Mouse (Mus musculus): Measurements from ENCODE around the gene Ccl25. TPM values are rescaled to one million over a fixed set of nuclear protein-coding genes. Genes with fewer than 3 reads are reported as not detected.
A peak's percentile ranks its signal among the peaks of the same experiment; 100 is the strongest.
"Not testable (repeated sequence)": the region's sequence is repeated elsewhere in the genome, so short reads cannot be mapped to it uniquely, and the experiment has no call there.

Gene Ccl25
- polyA plus RNA-seq, 1 experiment, result 12.7 TPM

DNA sequence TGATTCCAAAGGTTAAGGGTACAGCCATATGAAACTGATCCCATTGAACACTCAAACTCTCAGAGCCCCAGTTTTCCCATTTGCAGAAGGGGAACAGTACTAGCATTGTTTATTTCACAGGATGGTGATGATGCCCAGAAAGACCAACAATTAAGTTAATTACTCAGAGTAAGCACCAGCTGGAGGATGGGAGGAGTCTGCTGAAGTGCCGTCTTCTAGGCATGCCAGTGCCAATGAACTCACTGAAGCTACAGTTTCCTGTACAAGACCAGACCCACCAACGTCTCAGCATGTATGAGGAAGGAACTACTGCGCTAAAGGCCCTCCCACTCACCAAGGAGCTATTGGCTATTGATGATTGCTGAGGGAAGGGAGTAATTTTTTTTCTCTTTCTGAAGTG is 34.4 kb downstream of the Ccl25 start:
- H3K4me3 ChIP-seq (ENCODE audit: insufficient read depth, low read depth, low read length), result no peak overlapping the region
- no peaks in the 10 kb centered on the region for H3K4me1 ChIP-seq (ENCODE audit: control insufficient read depth, insufficient read depth, insufficient read length, low read length)
- H3K27ac ChIP-seq (replicated peaks; ENCODE audit: low read depth, low read length), result no peak overlapping the region

DNA sequence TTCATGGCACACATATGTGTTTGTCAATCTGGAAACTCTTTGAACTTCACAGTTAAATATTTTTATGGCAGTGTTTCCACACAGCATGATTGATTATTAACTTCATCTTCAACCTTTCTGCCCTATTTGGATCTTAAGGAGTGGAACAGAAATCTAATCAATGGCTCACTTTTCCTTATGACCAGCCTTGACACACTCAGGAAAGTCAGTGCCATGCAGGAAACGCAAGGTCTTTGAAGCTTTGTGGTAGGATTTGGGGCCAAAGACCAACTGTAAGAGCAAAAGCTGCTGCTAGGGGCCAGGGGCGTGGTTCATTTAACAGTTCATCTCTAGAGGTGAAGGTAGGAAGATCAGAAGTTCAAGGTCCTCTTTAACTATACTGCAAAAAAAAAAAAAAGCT is 35.9 kb downstream of the Ccl25 start:
- Histone ChIP-seq H3K4me1 (ENCODE audit: control insufficient read depth, insufficient read depth, insufficient read length, low read length) (no peaks in the 10 kb centered on the region), H3K27ac (replicated peaks; ENCODE audit: low read depth, low read length) (no peak overlapping the region), H3K4me3 (ENCODE audit: insufficient read depth, low read depth, low read length) (no peak overlapping the region)

DNA sequence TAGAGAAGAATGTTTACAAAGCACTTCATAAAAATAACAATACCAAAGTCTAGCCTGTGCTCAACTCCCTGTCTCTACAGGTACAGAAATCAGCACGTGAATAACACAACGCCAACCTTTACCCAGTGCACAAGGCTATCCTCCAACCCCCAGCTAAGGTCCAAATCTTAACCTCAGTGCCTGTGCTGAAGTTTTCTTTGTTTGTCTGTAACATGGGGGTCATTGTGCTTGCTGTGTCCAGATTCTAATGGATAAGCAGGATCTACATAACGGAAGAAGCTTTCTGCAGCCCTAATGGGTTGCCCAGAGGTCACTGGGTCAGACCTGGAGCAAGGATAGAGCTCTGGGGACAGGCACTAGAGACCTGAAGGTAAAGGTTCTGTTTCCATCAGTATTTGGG is 41.2 kb downstream of the Ccl25 start:
- H3K4me1 ChIP-seq (ENCODE audit: control insufficient read depth, insufficient read depth, insufficient read length, low read length), result no peaks in the 10 kb centered on the region
- H3K4me3 ChIP-seq (ENCODE audit: insufficient read depth, low read depth, low read length), result no peak overlapping the region
- H3K27ac ChIP-seq (replicated peaks; ENCODE audit: low read depth, low read length), result no peak overlapping the region

GRCm38 (mm10) chr8:4367808-4368207 is 42.8 kb downstream of the Ccl25 start:
- Histone ChIP-seq H3K27ac (replicated peaks; ENCODE audit: low read depth, low read length) (no peak overlapping the region), H3K4me3 (ENCODE audit: insufficient read depth, low read depth, low read length) (no peak overlapping the region)

DNA sequence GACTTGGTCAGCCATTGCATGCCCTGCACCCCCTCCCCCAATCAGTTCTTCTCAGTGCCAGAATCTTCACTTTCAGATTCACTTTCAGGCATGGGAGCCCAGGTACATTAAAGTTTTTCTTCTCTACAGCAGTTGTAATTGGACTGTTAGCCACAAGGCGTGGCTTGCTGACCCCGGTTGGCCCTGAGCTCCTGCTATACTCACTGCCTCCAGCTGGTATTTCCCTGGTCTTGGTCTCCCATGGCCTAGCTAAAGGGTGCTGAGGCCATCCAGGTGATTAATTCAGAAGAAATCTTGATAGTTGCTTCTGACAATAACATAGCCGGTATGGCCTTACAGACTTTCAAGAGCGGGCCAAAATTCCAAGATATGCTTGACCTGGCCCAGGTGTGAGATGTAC is 43.5 kb downstream of the Ccl25 start:
- Histone ChIP-seq H3K27ac (replicated peaks; ENCODE audit: low read depth, low read length) (no peak overlapping the region), H3K4me3 (ENCODE audit: insufficient read depth, low read depth, low read length) (no peak overlapping the region), H3K4me1 (ENCODE audit: control insufficient read depth, insufficient read depth, insufficient read length, low read length) (no peaks in the 10 kb centered on the region)

More at GRCm38 (mm10) chr8:4367808-4368207, 42.8 kb downstream of the Ccl25 start:
- H3K4me1 ChIP-seq (ENCODE audit: control insufficient read depth, insufficient read depth, insufficient read length, low read length), result no peaks in the 10 kb centered on the region

- Histone ChIP-seq H3K4me1 (ENCODE audit: control insufficient read depth, insufficient read depth, insufficient read length, low read length) (no peaks in the 10 kb centered on the region), H3K27ac (replicated peaks; ENCODE audit: low read depth, low read length) (no peak overlapping the region), H3K4me3 (ENCODE audit: insufficient read depth, low read depth, low read length) (no peak overlapping the region)
Measured at GRCm38 (mm10) chr8:4370078-4370477, 45.1 kb downstream of the Ccl25 start.

GRCm38 (mm10) chr8:4372657-4373056 is 47.6 kb downstream of the Ccl25 start:
- Histone ChIP-seq H3K4me1 (ENCODE audit: control insufficient read depth, insufficient read depth, insufficient read length, low read length) (no peaks in the 10 kb centered on the region), H3K4me3 (ENCODE audit: insufficient read depth, low read depth, low read length) (no peak overlapping the region), H3K27ac (replicated peaks; ENCODE audit: low read depth, low read length) (no peak overlapping the region)

DNA sequence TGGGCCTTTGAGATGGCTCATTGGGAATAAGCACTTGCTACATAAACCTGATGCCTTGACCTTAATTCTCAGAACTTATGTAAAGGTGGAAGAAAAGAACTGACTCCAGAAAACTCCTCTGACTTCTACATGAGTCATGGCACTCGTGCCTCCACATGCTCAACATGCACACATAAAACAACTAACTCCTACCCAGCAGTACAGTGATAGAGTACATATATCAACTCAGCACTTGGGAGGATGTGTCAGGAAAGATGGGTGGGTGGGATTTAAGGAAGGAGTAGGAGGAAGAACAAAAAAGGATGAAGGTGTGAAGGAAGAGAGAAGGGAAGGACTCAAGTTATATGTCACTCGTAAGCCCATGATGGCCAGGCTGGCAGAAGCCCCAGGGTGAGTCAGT is 76.4 kb downstream of the Ccl25 start:
- Histone ChIP-seq H3K4me3 (ENCODE audit: insufficient read depth, low read depth, low read length) (no peak overlapping the region), H3K4me1 (ENCODE audit: control insufficient read depth, insufficient read depth, insufficient read length, low read length) (no peaks in the 10 kb centered on the region), H3K27ac (replicated peaks; ENCODE audit: low read depth, low read length) (no peak overlapping the region)

DNA sequence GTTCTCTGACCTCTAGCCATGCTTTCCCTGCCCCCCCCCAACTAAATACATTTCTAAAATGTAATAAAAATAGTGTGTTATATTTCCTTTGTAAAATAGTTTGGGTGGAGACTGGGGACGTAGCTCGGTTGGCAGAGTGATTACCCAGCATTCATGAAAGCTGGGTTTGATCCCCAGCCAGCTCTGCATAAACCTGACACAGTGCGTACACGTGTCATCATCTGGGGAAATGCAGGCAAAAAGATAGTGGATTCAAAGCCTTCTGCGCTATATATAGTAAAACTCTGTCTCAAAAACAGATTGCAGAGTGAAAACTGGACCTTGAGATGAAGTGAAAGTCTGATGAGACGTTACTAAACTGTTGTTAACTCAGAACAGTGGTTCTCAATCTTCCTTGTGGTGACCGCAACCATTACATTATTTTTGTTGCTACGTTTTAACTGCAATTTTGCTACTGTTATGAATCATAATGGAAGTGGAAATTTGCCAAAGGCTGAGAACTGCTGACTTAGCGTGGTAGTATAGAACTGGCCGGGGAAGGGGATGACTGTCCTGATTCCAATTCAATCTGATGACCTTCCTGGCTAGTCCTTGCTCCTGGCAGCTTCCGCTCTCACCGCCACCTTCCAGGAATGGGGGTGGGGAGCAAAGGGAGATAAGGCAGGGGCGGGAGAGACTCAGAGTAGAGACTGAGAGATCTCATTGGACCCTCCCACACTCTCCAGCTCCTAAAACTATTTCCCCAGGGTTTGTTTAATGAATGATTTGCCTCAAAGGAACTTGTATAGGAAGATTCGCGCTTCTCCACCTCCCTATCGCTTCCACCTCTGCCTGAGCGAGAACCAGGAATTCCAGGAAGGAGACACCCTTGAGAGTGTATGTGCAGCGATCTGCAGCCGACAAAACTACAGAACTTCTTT is 79.2 kb downstream of the Ccl25 start:
- H3K4me1 ChIP-seq (ENCODE audit: control insufficient read depth, insufficient read depth, insufficient read length, low read length), result no peaks in the 10 kb centered on the region
- peak overlapping the region; percentile 41 for H3K4me3 ChIP-seq (ENCODE audit: insufficient read depth, low read depth, low read length)
- no peak overlapping the region for H3K27ac ChIP-seq (replicated peaks; ENCODE audit: low read depth, low read length)

DNA sequence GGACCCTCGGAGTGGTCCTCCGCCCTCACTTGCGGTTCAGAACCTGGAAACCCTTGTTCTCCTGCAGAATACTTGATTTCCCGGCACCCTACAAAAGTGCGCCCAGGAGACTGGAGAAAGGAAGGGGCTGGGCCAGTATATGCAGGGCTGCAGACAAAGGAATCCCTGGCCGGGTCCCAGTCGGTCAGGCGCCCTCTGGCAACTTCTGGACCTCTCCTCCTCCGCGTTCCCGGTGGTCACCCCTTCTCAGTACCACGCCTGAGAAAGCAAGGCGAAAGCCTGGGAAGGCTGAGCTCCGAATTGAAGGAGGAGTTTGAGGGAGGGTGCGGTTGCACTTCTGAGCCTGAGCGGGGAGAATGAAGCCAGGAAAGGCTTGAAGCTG is 79.9 kb downstream of the Ccl25 start:
- Histone ChIP-seq H3K27ac (replicated peaks; ENCODE audit: low read depth, low read length) (no peak overlapping the region), H3K4me1 (ENCODE audit: control insufficient read depth, insufficient read depth, insufficient read length, low read length) (no peaks in the 10 kb centered on the region), H3K4me3 (ENCODE audit: insufficient read depth, low read depth, low read length) (peak overlapping the region; percentile 41)

GRCm38 (mm10) chr8:4408425-4408824 is 83.4 kb downstream of the Ccl25 start:
- not testable (repeated sequence) for H3K27ac ChIP-seq (replicated peaks; ENCODE audit: low read depth, low read length); H3K4me1 ChIP-seq (ENCODE audit: control insufficient read depth, insufficient read depth, insufficient read length, low read length); H3K4me3 ChIP-seq (ENCODE audit: insufficient read depth, low read depth, low read length)

Other genes with a start within 250 kb of the Ccl25 start
- gene Cd209f, start 219.4 kb upstream of the Ccl25 start, polyA plus RNA-seq (2012; ENCODE audit: insufficient read depth, insufficient read length, missing spikeins), result 12.1 and 18.7 TPM in 2 replicates
- gene Cd209g, start 191.1 kb upstream of the Ccl25 start, polyA plus RNA-seq (2012; ENCODE audit: insufficient read depth, insufficient read length, missing spikeins), result 3.6 and 8.0 TPM in 2 replicates
- 11.1 and 12.3 TPM in 2 replicates for gene Evi5l, start 158.6 kb upstream of the Ccl25 start, polyA plus RNA-seq (2012; ENCODE audit: insufficient read depth, insufficient read length, missing spikeins)
- 0.28 TPM in 1 of 2 replicates, not detected in the other for gene Prr36, start 107.8 kb upstream of the Ccl25 start, polyA plus RNA-seq (2012; ENCODE audit: insufficient read depth, insufficient read length, missing spikeins)
- gene Lrrc8e, start 98.4 kb upstream of the Ccl25 start, polyA plus RNA-seq (2012; ENCODE audit: insufficient read depth, insufficient read length, missing spikeins), result not detected in 2 replicates
- gene Map2k7, start 86.5 kb upstream of the Ccl25 start, polyA plus RNA-seq (2012; ENCODE audit: insufficient read depth, insufficient read length, missing spikeins), result 29.3 and 35.9 TPM in 2 replicates
- not detected in 2 replicates for gene Gm49320, start 86.3 kb upstream of the Ccl25 start, polyA plus RNA-seq (2012; ENCODE audit: insufficient read depth, insufficient read length, missing spikeins)
- 1.5 TPM in 1 of 2 replicates, not detected in the other for gene Tgfbr3l, start 77.0 kb upstream of the Ccl25 start, polyA plus RNA-seq (2012; ENCODE audit: insufficient read depth, insufficient read length, missing spikeins)
- 11.6 and 13.5 TPM in 2 replicates for gene Snapc2, start 72.1 kb upstream of the Ccl25 start, polyA plus RNA-seq (2012; ENCODE audit: insufficient read depth, insufficient read length, missing spikeins)
- 1.7 TPM in 1 of 2 replicates, not detected in the other for gene Ctxn1, start 65.9 kb upstream of the Ccl25 start, polyA plus RNA-seq (2012; ENCODE audit: insufficient read depth, insufficient read length, missing spikeins)
- gene Timm44, start 49.3 kb upstream of the Ccl25 start, polyA plus RNA-seq (2012; ENCODE audit: insufficient read depth, insufficient read length, missing spikeins), result 145 and 147 TPM in 2 replicates
- gene Elavl1, start 203 bp downstream of the Ccl25 start, polyA plus RNA-seq (2012; ENCODE audit: insufficient read depth, insufficient read length, missing spikeins), result 29.5 and 50.5 TPM in 2 replicates
- 5.7 and 6.6 TPM in 2 replicates for gene Cers4, start 167.8 kb downstream of the Ccl25 start, polyA plus RNA-seq (2012; ENCODE audit: insufficient read depth, insufficient read length, missing spikeins)